In genomic region chr1:58602681-58603080, GRCm38 (mm10) we compare ENCODE assay signal across 29 mouse cellular contexts. TPM values are rescaled to one million over a fixed set of nuclear protein-coding genes. Genes with fewer than 3 reads are reported as not detected.
DNase-seq lines count a peak whose midpoint lies in the region; ATAC-seq and TF ChIP-seq lines count a peak whose summit lies in the region.
"Had no signal": no experiment of that assay in that cellular context is flagged by ENCODE, and none has a peak within 500 bp of the region (broad histone marks: within the 10 kb centered on the region; RNA-seq: fewer than 3 reads in every experiment).

No protein-coding gene starts in this region.

- H3K9ac ChIP-seq in kidney, embryonic 14.5 days (ENCODE audit: low read depth, low read length), result no peak overlapping the region
- no peak overlapping the region for H3K9ac ChIP-seq in liver, adult 2 months (ENCODE audit: low read depth, low read length)
- H3K9ac ChIP-seq in liver, embryonic 12.5 days, result no peak overlapping the region
- H3K9ac ChIP-seq: embryonic facial prominence, embryonic 12.5 days; embryonic facial prominence, embryonic 15.5 days; forebrain, postnatal 0 days; heart, embryonic 12.5 days; heart, embryonic 15.5 days; hindbrain, embryonic 13.5 days had no signal

- H3K9me3 ChIP-seq in kidney, embryonic 14.5 days (ENCODE audit: control insufficient read depth, low read length), result no peaks in the 10 kb centered on the region; the same call in 1 of the 2 replicates
- no peaks in the 10 kb centered on the region for H3K9me3 ChIP-seq in liver, embryonic 12.5 days (replicated peaks)
- H3K9me3 ChIP-seq: embryonic facial prominence, embryonic 12.5 days; embryonic facial prominence, embryonic 15.5 days; heart, embryonic 15.5 days had no signal

- peak; percentile 35 for DNase-seq in kidney, adult 2 months
- peak; percentile 64 for DNase-seq in liver, adult 2 months (ENCODE audit: extremely low read depth, low read depth, low spot score)
- no peak for DNase-seq in layer of hippocampus, postnatal 10 days (ENCODE audit: low spot score in 2 of 2)
- DNase-seq: adrenal gland, postnatal 10 days; adrenal gland, postnatal 36 days; B cell, adult 2 months; cerebellum, adult 11 months; cerebellum, adult 2 months; cerebellum, adult 9-11 months; cerebellum, postnatal 25 days; forebrain, postnatal 0 days; gastrocnemius, postnatal 25 days; heart, adult 18-20 months; heart, postnatal 10 days; heart, postnatal 36 days had no signal

- H3K4me3 ChIP-seq in kidney, adult 2 months (ENCODE audit: insufficient read depth, low read depth, low read length), result no peak overlapping the region
- H3K4me3 ChIP-seq in kidney, embryonic 14.5 days (ENCODE audit: low read length), result no peak overlapping the region
- H3K4me3 ChIP-seq in liver, adult 2 months (ENCODE audit: insufficient read depth, low read depth, low read length), result no peak overlapping the region
- H3K4me3 ChIP-seq in liver, embryonic 12.5 days, result no peak overlapping the region
- H3K4me3 ChIP-seq in small intestine, adult 2 months (ENCODE audit: low read depth, low read length), result no peak overlapping the region
- H3K4me3 ChIP-seq: embryonic facial prominence, embryonic 12.5 days; embryonic facial prominence, embryonic 15.5 days; heart, embryonic 12.5 days; heart, embryonic 15.5 days; hindbrain, embryonic 10.5 days; hindbrain, embryonic 13.5 days had no signal

- no peak overlapping the region for H3K27ac ChIP-seq in kidney, adult 2 months (ENCODE audit: insufficient read depth, low read depth, low read length)
- no peak overlapping the region for H3K27ac ChIP-seq in kidney, embryonic 14.5 days (ENCODE audit: low read depth, low read length)
- H3K27ac ChIP-seq in liver, adult 2 months (replicated peaks; ENCODE audit: insufficient read depth, low read depth, low read length), result no peak overlapping the region
- no peak overlapping the region for H3K27ac ChIP-seq in liver, embryonic 12.5 days
- H3K27ac ChIP-seq in small intestine, adult 2 months (ENCODE audit: insufficient read depth, low read depth, low read length), result peak overlapping the region; percentile 84; the same call in 1 of the 2 replicates
- H3K27ac ChIP-seq: embryonic facial prominence, embryonic 12.5 days; embryonic facial prominence, embryonic 15.5 days; heart, embryonic 15.5 days; hindbrain, embryonic 10.5 days; hindbrain, embryonic 13.5 days had no signal

- no peaks in the 10 kb centered on the region for H3K36me3 ChIP-seq in kidney, adult 2 months (ENCODE audit: control insufficient read depth, insufficient read depth, low read length)
- no peaks in the 10 kb centered on the region for H3K36me3 ChIP-seq in kidney, embryonic 14.5 days (ENCODE audit: control insufficient read depth, insufficient read depth, low read length)
- no peaks in the 10 kb centered on the region for H3K36me3 ChIP-seq in liver, adult 2 months (ENCODE audit: control insufficient read depth, insufficient read depth, low read length)
- H3K36me3 ChIP-seq in liver, embryonic 12.5 days, result no peaks in the 10 kb centered on the region
- no peaks in the 10 kb centered on the region for H3K36me3 ChIP-seq in small intestine, adult 2 months (ENCODE audit: control insufficient read depth, insufficient read depth, low read length)
- H3K36me3 ChIP-seq: embryonic facial prominence, embryonic 12.5 days; embryonic facial prominence, embryonic 15.5 days; G1E; heart, embryonic 12.5 days; heart, embryonic 15.5 days; hindbrain, embryonic 10.5 days; hindbrain, embryonic 13.5 days had no signal

- no peaks in the 10 kb centered on the region for H3K79me2 ChIP-seq in liver, adult 2 months (ENCODE audit: control insufficient read depth, insufficient read depth, low read length)

- no peak for TF ChIP-seq POLR2A in kidney, adult 2 months (IDR thresholded peaks at IDR 0.05; ENCODE audit: low read depth, low read length)
- TF ChIP-seq POLR2A in liver, adult 2 months (IDR thresholded peaks at IDR 0.05; ENCODE audit: extremely low read depth, insufficient read depth, low read length), result no peak
- TF ChIP-seq POLR2A in small intestine, adult 2 months (IDR thresholded peaks at IDR 0.05; ENCODE audit: low read depth, low read length), result no peak

- H3K27me3 ChIP-seq in kidney, adult 2 months (replicated peaks; ENCODE audit: control insufficient read depth, insufficient read depth, low read length), result no peaks in the 10 kb centered on the region
- H3K27me3 ChIP-seq in kidney, embryonic 14.5 days (ENCODE audit: control insufficient read depth, insufficient read depth, low read length), result no peaks in the 10 kb centered on the region
- H3K27me3 ChIP-seq in liver, adult 2 months (ENCODE audit: control insufficient read depth, insufficient read depth, low read length), result no peaks in the 10 kb centered on the region
- H3K27me3 ChIP-seq in liver, embryonic 12.5 days (replicated peaks), result no peaks in the 10 kb centered on the region
- no peaks in the 10 kb centered on the region for H3K27me3 ChIP-seq in small intestine, adult 2 months (ENCODE audit: control insufficient read depth, insufficient read depth, low read length)
- H3K27me3 ChIP-seq: CH12.LX; embryonic facial prominence, embryonic 12.5 days; embryonic facial prominence, embryonic 15.5 days; heart, embryonic 12.5 days; heart, embryonic 15.5 days; hindbrain, embryonic 13.5 days; Patski had no signal

- no peaks in the 10 kb centered on the region for H3K4me1 ChIP-seq in kidney, adult 2 months (ENCODE audit: control insufficient read depth, insufficient read depth, low read length)
- no peaks in the 10 kb centered on the region for H3K4me1 ChIP-seq in kidney, embryonic 14.5 days (ENCODE audit: control insufficient read depth, insufficient read depth, low read length)
- peaks cover 10% of the 10 kb centered on the region; the same call in 1 of the 2 replicates for H3K4me1 ChIP-seq in liver, adult 2 months (ENCODE audit: control insufficient read depth, insufficient read depth, low read length)
- H3K4me1 ChIP-seq in liver, embryonic 12.5 days, result no peaks in the 10 kb centered on the region
- H3K4me1 ChIP-seq in small intestine, adult 2 months (ENCODE audit: control insufficient read depth, insufficient read depth, insufficient read length, low read length), result peaks cover 2% of the 10 kb centered on the region; the same call in 1 of the 2 replicates
- H3K4me1 ChIP-seq: embryonic facial prominence, embryonic 12.5 days; embryonic facial prominence, embryonic 15.5 days; heart, embryonic 12.5 days; heart, embryonic 15.5 days; hindbrain, embryonic 10.5 days; hindbrain, embryonic 13.5 days had no signal

- H3K4me2 ChIP-seq in kidney, embryonic 14.5 days (replicated peaks; ENCODE audit: low read depth, low read length), result no peak overlapping the region
- H3K4me2 ChIP-seq in liver, embryonic 12.5 days, result no peak overlapping the region
- H3K4me2 ChIP-seq: embryonic facial prominence, embryonic 12.5 days; embryonic facial prominence, embryonic 15.5 days; heart, embryonic 12.5 days; heart, embryonic 15.5 days; hindbrain, embryonic 13.5 days had no signal

- ATAC-seq in kidney, embryonic 14.5 days (ENCODE audit: low FRiP score, low TSS enrichment), result no peak
- no peak for ATAC-seq in liver, embryonic 12.5 days
- ATAC-seq: forebrain, embryonic 14.5 days; forebrain, postnatal 0 days; hindbrain, embryonic 16.5 days; Patski had no signal

- TF ChIP-seq CTCF in kidney, adult 2 months (conservative IDR thresholded peaks at IDR 0.05; ENCODE audit: insufficient read depth, insufficient read length, low read depth, low read length), result no peak
- no peak for TF ChIP-seq CTCF in liver, adult 2 months (IDR thresholded peaks at IDR 0.05; ENCODE audit: low read depth, low read length)
- no peak for TF ChIP-seq CTCF in small intestine, adult 2 months (IDR thresholded peaks at IDR 0.05; ENCODE audit: extremely low read depth, insufficient read length, insufficient replicate concordance, low read depth, low read length)

- 65% methylated on average over 4 of the region's 4 CpGs for WGBS in kidney, adult 2 months
- 86% methylated on average over 4 of the region's 4 CpGs for WGBS in kidney, embryonic 14.5 days
- WGBS in liver, adult 2 months, result 68% methylated on average over 4 of the region's 4 CpGs
- 61% methylated on average over 4 of the region's 4 CpGs for WGBS in liver, embryonic 12.5 days (ENCODE audit: insufficient replicate concordance)
- WGBS in small intestine, adult 2 months, result 64% methylated on average over 4 of the region's 4 CpGs

RNA-seq across cellular contexts. Expression of gene Ndufb3, which starts 16.5 kb away (rescaled TPM):
- 116 and 197 TPM in 2 replicates for polyA plus RNA-seq in kidney, adult 2 months (2012; rRNA removed)
- polyA plus RNA-seq in kidney, embryonic 14.5 days (2014; fragmentation: Nextera tagmentation; extraction: Ambion mirVana), result 174 and 250 TPM in 2 replicates
- 116 and 196 TPM in 2 replicates for total RNA-seq in liver, adult 2 months (2014; rRNA removed)
- polyA plus RNA-seq in liver, adult 2 months (2012; rRNA removed), result 48.0 and 52.4 TPM in 2 replicates
- polyA plus RNA-seq in liver, embryonic 12.5 days (2016; fragmentation: Nextera tagmentation; extraction: Ambion mirVana), result 128 and 143 TPM in 2 replicates
- polyA plus RNA-seq in small intestine, adult 2 months (2012; rRNA removed), result 17.3 and 21.3 TPM in 2 replicates
- total RNA-seq in layer of hippocampus, postnatal 10 days (2021), result 100 to 1,000 TPM; 113 to 121 TPM

RNA-seq across cellular contexts. Expression of gene Fam126b, which starts 16.6 kb away (rescaled TPM):
- 5.3 and 5.4 TPM in 2 replicates for polyA plus RNA-seq in kidney, adult 2 months (2012; rRNA removed)
- polyA plus RNA-seq in kidney, embryonic 14.5 days (2014; fragmentation: Nextera tagmentation; extraction: Ambion mirVana), result 6.1 and 9.6 TPM in 2 replicates
- total RNA-seq in liver, adult 2 months (2014; rRNA removed), result 22.6 and 33.0 TPM in 2 replicates
- 1.8 and 2.3 TPM in 2 replicates for polyA plus RNA-seq in liver, adult 2 months (2012; rRNA removed)
- polyA plus RNA-seq in liver, embryonic 12.5 days (2016; fragmentation: Nextera tagmentation; extraction: Ambion mirVana), result 5.2 and 5.7 TPM in 2 replicates
- polyA plus RNA-seq in small intestine, adult 2 months (2012; rRNA removed), result 0.39 and 1.2 TPM in 2 replicates
- total RNA-seq in layer of hippocampus, postnatal 10 days (2021), result 10 to 100 TPM; 59.4 to 59.7 TPM

Comparison
In these comparisons a context has a peak if more than half of its experiments do, and no peak if none do; other contexts are left out.
1. DNase-seq: peak in kidney, adult 2 months (single experiment) and liver, adult 2 months (single experiment); none in layer of hippocampus, postnatal 10 days (0 of 2).